Mouse (Mus musculus): ENCODE data around the gene Myo6.

GRCm38 (mm10) chr9:80315922-80316321, 151.1 kb downstream of the Myo6 start:
- TF ChIP-seq CTCF (IDR thresholded peaks at IDR 0.05; ENCODE audit: control insufficient read depth, insufficient read depth, low read length), result no peak
- no peak for TF ChIP-seq POLR2A (IDR thresholded peaks at IDR 0.05; ENCODE audit: borderline replicate concordance, control insufficient read depth, low read depth, low read length)
